Mouse (Mus musculus): Measurements from ENCODE around the gene Nectin3.

Gene Nectin3

GRCm38 (mm10) chr16:46498421-46498789 is at the start of gene Nectin3:
Nectin3 (minus strand) TSS chr16:46498525.
- no peak for DNase-seq (ENCODE audit: low spot score)

- no peak for DNase-seq (ENCODE audit: low spot score)
Measured at GRCm38 (mm10) chr16:46538092-46538491, 39.8 kb upstream of the Nectin3 start.

GRCm38 (mm10) chr16:46532465-46533254 is 34.3 kb upstream of the Nectin3 start:
- DNase-seq (ENCODE audit: low spot score) = no peak

- DNase-seq (ENCODE audit: low spot score) = no peak
Measured at GRCm38 (mm10) chr16:46531023-46531422, 32.7 kb upstream of the Nectin3 start.

- no peak for DNase-seq (ENCODE audit: low spot score)
Measured at GRCm38 (mm10) chr16:46520885-46521417, 22.6 kb upstream of the Nectin3 start.

DNA sequence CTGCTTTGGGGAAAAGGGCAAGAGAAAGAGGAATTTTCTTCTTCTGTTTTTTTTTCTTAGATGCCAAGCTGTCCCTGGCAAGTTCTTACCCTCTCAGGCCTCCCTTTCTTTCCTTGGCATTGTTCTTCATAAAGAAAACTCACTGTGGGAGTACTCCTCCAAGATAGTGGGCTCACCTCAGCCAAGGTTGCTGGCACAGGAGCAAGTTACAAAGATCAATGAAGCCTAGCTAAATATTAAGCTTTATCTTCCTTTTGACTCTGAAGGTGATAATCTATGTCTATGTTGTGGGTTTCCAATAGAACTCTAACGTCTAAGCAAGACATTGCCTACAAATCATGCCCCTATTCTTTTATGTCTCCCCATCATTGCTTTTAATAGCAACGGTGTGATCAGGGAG is 21.3 kb upstream of the Nectin3 start:
- DNase-seq (ENCODE audit: low spot score) = no peak

- no peak for DNase-seq (ENCODE audit: low spot score)
Measured at GRCm38 (mm10) chr16:46507944-46508333, 9.6 kb upstream of the Nectin3 start.

- peak; percentile 77 for DNase-seq (ENCODE audit: low spot score)
Measured at GRCm38 (mm10) chr16:46507260-46507943, 9.1 kb upstream of the Nectin3 start.

- DNase-seq (ENCODE audit: low spot score) = no peak
Measured at GRCm38 (mm10) chr16:46504006-46504405, 5.7 kb upstream of the Nectin3 start.

GRCm38 (mm10) chr16:46502311-46502710 is 4.0 kb upstream of the Nectin3 start:
- no peak for DNase-seq (ENCODE audit: low spot score)

DNA sequence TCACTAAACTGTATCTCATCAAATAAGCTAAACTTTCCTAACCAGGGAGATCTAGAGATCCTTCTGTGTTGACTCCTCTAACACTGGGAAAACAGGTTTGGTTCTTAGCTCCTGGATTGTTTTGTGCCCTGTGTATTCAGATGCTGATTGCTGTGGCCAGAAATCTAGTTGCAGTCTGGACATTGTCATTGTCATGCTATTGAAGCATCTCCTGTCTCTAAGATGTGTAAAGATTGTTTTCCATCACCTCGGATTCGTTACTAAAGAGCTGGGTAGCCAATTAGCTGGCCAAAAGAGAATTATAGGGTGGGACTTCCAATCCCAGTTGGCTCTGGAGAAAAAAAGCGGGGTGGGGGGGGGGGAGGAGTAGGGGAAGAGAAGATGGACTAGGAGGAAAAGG is 2.4 kb upstream of the Nectin3 start:
- no peak for DNase-seq (ENCODE audit: low spot score)

- DNase-seq (ENCODE audit: low spot score) = peak; percentile 31
Measured at GRCm38 (mm10) chr16:46497686-46498420, 472 bp downstream of the Nectin3 start.

DNA sequence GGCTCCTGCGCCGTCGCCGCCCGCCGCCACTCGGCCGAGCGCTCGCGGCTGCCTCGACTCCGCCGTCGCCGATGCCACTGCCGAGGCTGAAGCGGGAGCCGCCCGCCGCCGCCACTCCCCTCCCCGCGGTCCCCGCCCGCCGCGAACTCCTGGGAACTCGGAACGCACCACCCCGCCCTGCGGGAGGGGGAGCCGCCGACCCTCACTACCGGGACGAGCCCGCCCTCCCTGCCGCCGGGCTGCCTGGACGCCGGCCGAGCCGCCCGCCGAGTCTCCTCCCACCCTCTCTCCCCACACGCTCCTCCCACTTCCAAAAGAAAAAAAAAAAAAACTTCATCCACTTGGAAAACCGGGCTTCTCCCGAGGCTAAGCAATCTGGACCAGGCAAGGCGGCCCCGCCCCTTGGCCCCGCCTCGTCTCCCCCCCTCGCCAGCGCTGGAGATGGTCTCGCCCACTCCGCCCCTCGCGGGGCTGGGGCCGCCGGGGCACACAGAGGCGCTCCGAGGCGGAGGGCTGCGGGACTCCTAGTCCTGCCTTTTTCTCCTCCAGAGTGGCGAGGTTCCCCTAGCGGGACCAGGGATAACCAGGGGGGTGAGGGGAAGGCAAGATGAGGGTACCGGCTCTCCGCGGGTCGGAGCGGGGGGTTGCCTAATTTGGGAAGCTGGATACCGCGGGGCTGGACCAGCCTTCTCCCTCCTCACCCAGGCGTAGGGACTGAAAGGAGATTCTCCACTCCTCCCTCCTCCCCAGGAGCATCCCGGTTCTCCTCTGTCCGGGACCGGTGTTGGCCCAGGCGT is 1.2 kb downstream of the Nectin3 start:
- DNase-seq (ENCODE audit: low spot score) = peak; percentile 94

DNA sequence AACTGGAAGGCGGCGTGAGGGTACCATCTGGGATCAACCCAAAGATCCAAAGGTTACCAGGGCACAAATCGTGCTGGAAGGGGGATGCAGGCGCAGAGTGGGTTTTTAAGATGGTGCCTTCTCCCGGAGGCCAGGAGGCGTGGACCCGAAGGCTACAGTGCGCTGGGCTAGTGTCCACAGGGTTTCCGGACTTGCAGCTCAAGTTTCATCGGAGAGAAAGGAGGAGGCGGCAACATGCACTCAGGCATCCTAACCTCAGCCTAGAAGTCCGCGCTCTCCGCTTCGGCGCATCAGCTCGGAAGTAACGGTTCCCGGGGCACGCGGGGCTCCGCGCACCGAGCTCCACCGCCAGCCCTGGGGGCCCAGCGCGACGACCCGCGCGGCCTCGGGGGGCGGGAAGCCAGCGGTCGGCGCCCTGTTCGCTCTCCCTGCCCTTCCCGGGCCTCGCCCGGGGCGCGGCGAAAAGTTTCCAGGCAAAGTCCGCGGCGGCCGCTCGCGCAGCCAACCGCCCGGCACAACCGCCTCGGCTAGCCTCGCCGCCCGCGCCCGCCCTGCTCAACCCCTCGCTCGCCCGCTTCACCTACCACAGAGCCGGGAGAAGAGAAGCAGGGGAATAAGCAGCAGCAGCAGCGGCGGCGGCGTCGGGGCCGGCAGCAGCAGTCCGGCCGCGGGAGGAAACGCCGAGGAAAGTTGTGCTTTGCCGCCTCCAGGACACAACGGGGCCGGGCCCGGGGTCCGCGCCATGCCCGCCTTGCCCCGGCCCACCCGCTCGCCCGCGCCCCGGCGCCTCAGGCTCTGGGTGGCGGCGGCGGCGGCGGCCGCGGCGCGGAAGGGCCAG is 2.1 kb downstream of the Nectin3 start:
- peak; percentile 68 for DNase-seq (ENCODE audit: low spot score)

GRCm38 (mm10) chr16:46495201-46495600 is 3.1 kb downstream of the Nectin3 start:
- DNase-seq (ENCODE audit: low spot score) = no peak

DNA sequence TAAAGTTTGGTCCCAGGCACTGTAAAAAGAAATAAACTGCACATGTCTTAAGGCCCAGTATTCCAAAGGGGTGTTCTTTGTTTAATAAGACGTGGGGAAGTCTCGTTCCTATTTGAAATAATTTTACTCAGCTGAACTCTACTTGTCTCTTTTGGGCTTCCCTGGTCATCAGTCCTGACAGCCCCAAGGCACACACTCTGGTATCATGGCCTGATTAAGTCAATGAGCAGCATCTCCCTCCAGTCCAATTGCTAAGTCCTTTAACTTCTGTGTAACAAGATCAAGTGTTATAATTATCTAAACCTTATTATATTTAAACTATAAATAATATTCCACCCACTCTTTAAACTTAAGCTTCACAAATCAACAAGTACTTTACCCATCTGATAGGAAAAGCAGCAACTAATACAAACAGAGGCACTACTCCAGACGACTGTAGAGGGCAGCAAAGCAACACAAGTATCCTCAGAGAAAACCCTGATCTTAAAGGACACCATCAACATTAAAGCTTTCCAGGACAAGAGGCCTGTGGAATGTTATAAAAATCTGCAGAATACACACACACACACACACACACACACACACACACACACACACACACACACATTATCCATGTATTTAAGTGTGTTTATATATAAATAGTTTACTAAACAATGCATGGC is 10.8 kb downstream of the Nectin3 start:
- DNase-seq (ENCODE audit: low spot score) = peak; percentile 46

DNA sequence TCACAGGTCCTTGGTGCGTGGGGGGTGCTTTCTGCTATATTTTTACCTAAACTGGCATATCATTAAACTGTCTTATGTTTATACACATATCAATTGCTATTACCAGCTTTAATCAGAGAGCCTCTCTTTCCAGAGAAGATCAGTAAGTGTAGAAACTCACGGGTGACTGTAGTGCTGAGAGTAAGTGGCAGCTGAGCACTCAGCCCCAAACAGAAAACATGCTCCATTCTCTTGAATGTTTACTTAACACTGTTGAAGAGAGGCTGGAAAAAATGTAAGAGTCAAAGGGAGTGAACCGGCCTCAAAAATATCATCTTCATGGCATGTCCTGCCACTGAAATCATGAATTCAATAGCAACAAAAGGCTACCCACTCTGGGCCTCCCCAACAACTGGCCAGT is 21.0 kb downstream of the Nectin3 start:
- no peak for DNase-seq (ENCODE audit: low spot score)

- DNase-seq (ENCODE audit: low spot score) = no peak
Measured at GRCm38 (mm10) chr16:46451421-46451820, 46.9 kb downstream of the Nectin3 start.

DNA sequence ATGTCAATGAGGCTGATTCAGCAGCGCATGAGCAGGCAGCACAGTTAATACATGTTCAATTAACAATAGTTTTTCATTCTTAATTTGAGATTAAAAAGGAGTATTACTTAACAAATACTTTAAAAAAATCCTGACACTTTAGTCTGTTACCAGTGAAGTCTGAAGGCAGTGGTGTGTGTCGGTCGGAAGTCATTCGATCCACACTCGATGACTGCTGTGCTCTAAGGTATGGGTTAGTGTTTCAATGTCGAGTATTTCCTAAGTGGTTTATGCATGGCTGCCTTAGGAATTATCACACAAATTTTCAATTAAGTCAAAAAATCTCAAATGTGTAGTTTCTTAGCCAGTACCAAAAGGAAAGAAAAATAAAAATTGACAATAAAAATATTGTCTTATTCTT is 49.3 kb downstream of the Nectin3 start:
- DNase-seq (ENCODE audit: low spot score) = no peak

- DNase-seq (ENCODE audit: low spot score) = no peak
Measured at GRCm38 (mm10) chr16:46431317-46431716, 67.0 kb downstream of the Nectin3 start.
